Mouse (Mus musculus) intestine, postnatal 0 days (tissue): ENCODE results near the gene Manea. TPM values are rescaled to one million over a fixed set of nuclear protein-coding genes. Genes with fewer than 3 reads are reported as not detected.

ENCODE experiments used
- ATAC-seq: fragments of 200-750 bp; cut with Nextera tagmentation; 2 replicates; pipeline ENCODE4 v1.8.0; 2017; ENCODE audit warnings: mild to moderate bottlenecking, moderate TSS enrichment, moderate library complexity
- H3K27ac ChIP-seq: fragments of 300-500 bp; sonication (generic); 2 replicates; pipeline ENCODE4 v1.5.1; 2014; ENCODE audit warnings: mild to moderate bottlenecking, low read depth, low read length, moderate library complexity
- H3K27me3 ChIP-seq: fragments of 300-500 bp; sonication (generic); replicated peaks from 2 replicates; pipeline ENCODE4 v1.6.1; 2014; ENCODE audit warnings: low read length, mixed read lengths; ENCODE audit not compliant: control insufficient read depth, insufficient read depth
- H3K36me3 ChIP-seq: fragments of 300-500 bp; sonication (generic); 2 replicates; pipeline ENCODE4 v1.6.1; 2014; ENCODE audit warnings: mild to moderate bottlenecking, moderate library complexity; ENCODE audit not compliant: control insufficient read depth, insufficient read depth
- H3K4me1 ChIP-seq: fragments of 300-500 bp; sonication (generic); replicated peaks from 2 replicates; pipeline ENCODE4 v1.6.1; 2014; ENCODE audit warnings: antibody characterized with exemption, low read length, mixed read lengths; ENCODE audit not compliant: control insufficient read depth, insufficient read depth
- H3K4me2 ChIP-seq: fragments of 300-500 bp; sonication (generic); replicated peaks from 2 replicates; pipeline ENCODE4 v1.6.1; 2014; ENCODE audit warnings: low read depth, mild to moderate bottlenecking, moderate library complexity
- H3K4me3 ChIP-seq: fragments of 300-500 bp; sonication (generic); 2 replicates; pipeline ENCODE4 v1.5.1; 2014; ENCODE audit warnings: low read depth, low read length
- H3K9ac ChIP-seq: fragments of 300-500 bp; sonication (generic); 2 replicates; pipeline ENCODE4 v1.6.1; 2014; ENCODE audit warnings: mild to moderate bottlenecking, low read depth, low read length
- H3K9me3 ChIP-seq: fragments of 300-500 bp; sonication (generic); 2 replicates; pipeline ENCODE4 v1.6.1; 2016; ENCODE audit warnings: mixed run types; ENCODE audit not compliant: control insufficient read depth
- CTCF ChIP-seq: sonication (generic); IDR thresholded peaks from 2 replicates; pipeline ENCODE4 v1.5.1; 2016; ENCODE audit warnings: low read depth, mild to moderate bottlenecking, control low read depth, antibody characterized with exemption, moderate library complexity
- WGBS: fragments of 180-500 bp; shearing (Covaris S2); extraction: QIAGEN DNeasy Blood & Tissue Kit; methylation state at CpG from one replicate; pipeline ENCODE4 v1.1.7; 2014; 5-methylcytosine and 5-hydroxymethylcytosine counted together
- polyA plus RNA-seq: library from polyadenylated mRNA; unstranded; fragments of >200 nt; fragmentation: Nextera tagmentation; extraction: Ambion mirVana; gene quantifications from 2 replicates; pipeline ENCODE4 v1.2.1, GENCODE M21; 2015

Manea gene
- polyA plus RNA-seq, result 5.0 and 5.8 TPM in 2 replicates

DNA sequence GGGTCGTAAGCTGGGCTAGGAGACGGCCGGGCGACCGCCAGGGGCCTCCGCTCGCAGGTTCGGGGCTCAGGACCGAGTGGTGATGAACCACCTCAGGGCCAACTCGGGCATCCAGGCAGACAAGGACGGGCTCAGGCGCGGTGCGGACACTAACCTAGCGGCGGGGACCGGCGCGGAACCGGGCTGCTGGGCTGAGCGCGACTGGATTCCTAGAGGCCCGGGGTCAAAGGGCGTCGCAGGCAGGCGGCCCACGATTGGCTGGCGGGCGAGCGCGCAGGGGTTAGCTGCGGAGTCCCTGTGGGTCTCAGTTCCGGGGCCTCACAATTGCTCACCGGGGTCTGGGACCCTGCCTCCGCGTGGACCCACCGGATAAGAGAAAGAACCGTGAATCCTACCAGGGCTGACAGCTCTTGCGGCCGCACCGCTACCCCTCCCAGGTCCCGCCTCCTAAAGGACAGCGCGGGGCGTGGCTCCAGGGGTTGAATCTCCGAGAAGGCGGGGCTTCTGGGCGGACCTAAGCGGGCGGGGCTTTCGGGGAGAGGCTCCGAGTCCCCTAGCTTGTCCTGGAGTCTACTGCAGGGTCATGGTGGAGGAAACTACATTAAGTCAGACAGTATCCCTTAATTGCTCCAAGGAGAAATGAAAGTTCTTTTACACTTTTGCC is at the start of gene Manea:
Gene Manea, minus strand, starts transcription at position 449 of the 664 bp plus-strand sequence.
- no peaks in the 10 kb centered on the region for H3K36me3 ChIP-seq
- no peaks in the 10 kb centered on the region for H3K27me3 ChIP-seq
- ATAC-seq, result peak; percentile 100
- TF ChIP-seq CTCF, result peak; percentile 46
- H3K9ac ChIP-seq, result peak within 1 kb of the TSS; percentile 71
- H3K4me2 ChIP-seq, result peak within 1 kb of the TSS; percentile 75
- peak within 1 kb of the TSS; percentile 87 for H3K27ac ChIP-seq
- under 1% methylated on average over 49 of the region's 52 CpGs for WGBS
- H3K9me3 ChIP-seq, result no peaks in the 10 kb centered on the region
- peaks cover 6% of the 10 kb centered on the region for H3K4me1 ChIP-seq
- peak within 1 kb of the TSS; percentile 82 for H3K4me3 ChIP-seq

DNA sequence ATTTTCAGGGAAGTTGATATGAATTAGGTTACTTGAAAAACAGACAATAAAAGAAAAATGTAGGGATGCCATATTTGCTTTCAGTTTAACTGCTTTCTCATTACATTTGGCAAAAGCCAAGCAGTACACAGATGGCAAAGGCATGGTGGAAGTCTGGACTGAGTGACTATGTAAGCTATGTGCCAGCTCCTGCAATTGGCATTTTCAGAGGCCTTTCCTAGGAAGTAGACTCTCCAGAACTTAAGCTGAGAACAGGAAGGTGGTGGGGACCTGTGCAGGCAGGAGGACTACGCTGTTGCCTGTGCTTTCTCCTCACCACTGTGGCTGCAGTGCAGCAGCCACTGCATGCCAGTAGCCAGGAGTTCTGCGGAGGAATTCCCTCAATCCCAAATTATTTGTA is 7.9 kb upstream of the Manea start:
- Histone ChIP-seq H3K4me2 (no peak overlapping the region), H3K4me3 (no peak overlapping the region), H3K27ac (no peak overlapping the region), H3K9ac (no peak overlapping the region), H3K36me3 (no peaks in the 10 kb centered on the region), H3K9me3 (no peaks in the 10 kb centered on the region), H3K27me3 (no peaks in the 10 kb centered on the region), H3K4me1 (no peaks in the 10 kb centered on the region)
- no peak for ATAC-seq
- WGBS, result 88% methylated on average over 2 of the region's 2 CpGs
- TF ChIP-seq CTCF, result no peak

DNA sequence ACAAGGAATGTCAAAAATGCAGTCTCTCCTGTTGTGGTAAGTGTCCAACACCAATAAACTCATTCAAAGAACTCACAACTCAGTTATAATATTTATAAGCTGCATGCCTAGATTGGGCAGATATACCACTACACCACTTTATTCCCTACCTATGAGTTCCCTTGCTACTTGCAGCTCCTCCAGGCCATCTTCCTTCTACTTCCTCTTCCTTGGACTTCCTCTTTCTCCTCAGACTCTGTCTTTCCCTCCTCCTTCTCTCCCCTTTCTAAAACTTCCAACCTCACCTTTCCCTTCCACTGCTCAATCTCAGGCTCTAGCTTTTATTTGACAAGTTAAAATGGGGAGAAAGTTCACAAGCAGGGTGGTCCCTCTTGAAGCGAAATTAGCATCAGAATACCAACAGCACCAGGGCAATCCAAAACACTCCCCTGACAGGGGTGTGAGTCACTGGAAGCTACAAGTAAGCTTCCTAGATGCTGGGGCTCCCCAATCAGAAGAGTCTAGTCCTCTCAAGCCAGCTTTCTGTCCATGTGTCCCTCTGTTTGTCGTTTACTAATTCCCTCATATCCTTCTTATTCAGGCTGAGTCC is 7.0 kb upstream of the Manea start:
- TF ChIP-seq CTCF, result no peak
- no peaks in the 10 kb centered on the region for H3K9me3 ChIP-seq
- no peak overlapping the region for H3K27ac ChIP-seq
- H3K4me2 ChIP-seq, result no peak overlapping the region
- no peak overlapping the region for H3K4me3 ChIP-seq
- H3K9ac ChIP-seq, result no peak overlapping the region
- H3K36me3 ChIP-seq, result no peaks in the 10 kb centered on the region
- H3K4me1 ChIP-seq, result no peaks in the 10 kb centered on the region
- H3K27me3 ChIP-seq, result no peaks in the 10 kb centered on the region
- 30% methylated on average over 2 of the region's 2 CpGs for WGBS
- no peak for ATAC-seq

DNA sequence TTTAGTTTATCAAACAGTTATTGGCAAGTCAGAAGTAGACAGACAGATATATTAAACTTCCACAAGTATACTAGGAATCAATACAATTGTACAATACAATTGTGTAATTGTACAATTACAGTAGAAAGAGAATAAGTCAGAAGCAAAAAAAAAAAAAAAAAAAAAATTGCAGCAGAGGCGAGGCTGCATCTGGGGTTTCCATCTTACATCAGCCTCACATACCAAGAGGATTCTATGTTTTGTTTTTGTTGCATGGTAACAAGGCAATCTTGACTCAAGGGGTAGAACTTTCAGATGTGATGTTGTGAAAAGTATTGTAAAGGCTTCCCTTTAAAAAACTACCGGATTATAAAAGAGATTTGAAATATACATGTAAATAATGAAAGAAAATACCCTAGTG is 548 bp upstream of the Manea start:
- H3K9ac ChIP-seq, result no peak overlapping the region
- 45% methylated on average over 2 of the region's 2 CpGs for WGBS
- no peaks in the 10 kb centered on the region for H3K9me3 ChIP-seq
- TF ChIP-seq CTCF, result no peak
- H3K36me3 ChIP-seq, result no peaks in the 10 kb centered on the region
- H3K4me2 ChIP-seq, result peak overlapping the region; percentile 75
- no peaks in the 10 kb centered on the region for H3K27me3 ChIP-seq
- H3K4me1 ChIP-seq, result peaks cover 6% of the 10 kb centered on the region
- ATAC-seq, result no peak
- no peak overlapping the region for H3K4me3 ChIP-seq
- no peak overlapping the region for H3K27ac ChIP-seq

DNA sequence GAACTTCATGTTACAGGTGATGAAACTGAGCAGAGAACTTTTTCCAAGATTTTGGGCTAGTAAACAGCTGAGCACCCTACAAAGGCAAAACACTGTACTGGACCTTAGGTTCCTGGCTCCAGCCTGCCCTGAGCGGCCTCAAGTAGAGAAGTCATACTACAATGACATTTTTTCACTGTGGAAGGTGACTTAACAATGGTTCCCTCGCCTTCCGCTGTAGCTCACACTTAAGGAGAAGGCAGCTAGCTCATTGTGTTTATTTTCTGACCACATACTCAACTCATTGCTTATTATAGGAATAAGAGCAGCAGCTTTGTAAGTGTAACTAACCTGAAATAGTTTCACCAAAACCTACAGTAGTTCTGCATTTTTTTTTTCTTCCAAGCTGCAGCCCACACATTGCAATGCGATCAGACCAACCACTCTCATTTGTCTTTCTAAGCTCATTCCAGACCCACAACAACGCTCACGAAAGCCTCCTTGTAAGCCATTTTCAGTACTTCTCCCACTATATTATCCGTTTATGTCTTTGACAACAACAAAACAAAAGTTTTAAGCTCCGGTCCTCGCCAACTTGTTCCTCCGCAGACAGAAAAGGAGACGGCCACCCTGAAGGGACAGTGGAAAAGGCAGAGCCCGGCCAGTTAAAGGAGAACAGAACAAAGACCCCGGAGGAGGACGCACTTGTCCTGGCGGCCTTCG is 799 bp downstream of the Manea start:
- H3K9me3 ChIP-seq, result no peaks in the 10 kb centered on the region
- H3K4me1 ChIP-seq, result peaks cover 6% of the 10 kb centered on the region
- H3K9ac ChIP-seq, result peak overlapping the region; percentile 71
- H3K4me3 ChIP-seq, result peak overlapping the region; percentile 82
- no peaks in the 10 kb centered on the region for H3K27me3 ChIP-seq
- ATAC-seq, result no peak
- no peaks in the 10 kb centered on the region for H3K36me3 ChIP-seq
- WGBS, result 3% methylated on average over 16 of the region's 16 CpGs
- TF ChIP-seq CTCF, result no peak
- H3K4me2 ChIP-seq, result peak overlapping the region; percentile 75
- peak overlapping the region; percentile 87 for H3K27ac ChIP-seq

DNA sequence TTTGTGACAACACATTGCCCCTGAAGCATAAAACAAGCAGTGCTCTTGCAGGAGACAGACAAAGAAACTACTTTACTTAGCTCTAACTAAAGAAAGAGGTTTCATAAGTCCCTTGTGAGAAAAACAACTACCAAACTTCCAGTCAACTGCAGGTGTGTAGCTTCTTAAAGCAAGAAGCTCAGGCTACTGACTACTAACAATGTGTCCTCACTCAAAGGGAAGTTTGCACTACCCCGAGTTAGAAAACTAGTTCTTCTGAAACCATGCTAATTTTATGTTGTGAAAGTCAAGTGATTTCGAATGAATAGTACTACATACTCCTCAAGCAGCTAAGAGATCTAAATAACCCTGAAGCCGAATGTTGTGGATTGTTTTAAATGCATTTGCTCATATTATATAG is 1.6 kb downstream of the Manea start:
- Histone ChIP-seq H3K27ac (no peak overlapping the region), H3K36me3 (no peaks in the 10 kb centered on the region; the same call in 1 of the 2 replicates), H3K4me3 (no peak overlapping the region; the same call in 1 of the 2 replicates), H3K4me1 (peaks cover 6% of the 10 kb centered on the region), H3K9me3 (no peaks in the 10 kb centered on the region), H3K27me3 (no peaks in the 10 kb centered on the region), H3K9ac (no peak overlapping the region), H3K4me2 (peak overlapping the region; percentile 75; the same call in 1 of the 2 replicates)
- WGBS, result 61% methylated on average over 3 of the region's 3 CpGs
- no peak for ATAC-seq
- TF ChIP-seq CTCF, result no peak
